Mouse (Mus musculus) cortical plate, adult 2 months (tissue): ENCODE data around the gene Alkbh4.

Experiments
- CTCF ChIP-seq: fragments of 200-500 bp; IDR thresholded peaks from 2 replicates; pipeline ENCODE4 v1.5.1; 2011; ENCODE audit warnings: mild to moderate bottlenecking, control low read depth, low read length; ENCODE audit not compliant: insufficient read depth; ENCODE audit errors: extremely low read depth
- POLR2A ChIP-seq: fragments of 200-500 bp; IDR thresholded peaks from 2 replicates; pipeline ENCODE4 v1.6.1; 2011; ENCODE audit warnings: mild to moderate bottlenecking, low read length, control low read depth; ENCODE audit not compliant: insufficient read depth; ENCODE audit errors: extremely low read depth

DNA sequence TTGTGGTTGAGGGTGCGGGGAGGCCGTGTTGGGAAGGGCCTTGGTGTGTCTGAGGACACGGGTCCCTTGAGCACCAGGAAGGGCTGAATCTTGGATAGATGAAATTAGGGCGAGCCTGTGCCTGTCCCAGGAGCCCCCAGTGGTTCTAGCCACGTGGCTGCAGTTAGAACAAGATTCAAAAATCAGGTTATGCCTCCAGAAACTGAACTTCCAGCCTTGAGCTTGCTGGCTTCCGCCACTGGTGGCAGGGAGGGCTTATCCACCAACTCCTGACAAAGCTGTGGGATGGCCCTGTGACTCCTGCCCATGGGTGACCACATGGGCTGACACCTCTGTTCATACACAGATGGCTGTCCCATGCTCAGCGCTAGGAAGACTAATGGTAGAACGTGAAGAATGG lies 11.8 kb downstream of the Alkbh4 start:
- no peak for TF ChIP-seq CTCF
- TF ChIP-seq POLR2A: no peak
